In genomic region chr8:71516786-71517185, GRCm38 (mm10) we compare ENCODE assay signal across 18 mouse cellular contexts. TPM values are rescaled to one million over a fixed set of nuclear protein-coding genes. Genes with fewer than 3 reads are reported as not detected.
DNase-seq lines count a peak whose midpoint lies in the region; ATAC-seq lines count a peak whose summit lies in the region.
"Had no signal": no experiment of that assay in that cellular context is flagged by ENCODE, and none has a peak within 500 bp of the region (broad histone marks: within the 10 kb centered on the region; RNA-seq: fewer than 3 reads in every experiment).

No protein-coding gene starts in this region.

- no peak overlapping the region for H3K9ac ChIP-seq in hindbrain, embryonic 11.5 days (ENCODE audit: low read depth, low read length)
- no peak overlapping the region for H3K9ac ChIP-seq in hindbrain, embryonic 12.5 days
- H3K9ac ChIP-seq in embryonic facial prominence, embryonic 11.5 days (replicated peaks; ENCODE audit: low read length), result no peak overlapping the region
- no peak overlapping the region for H3K9ac ChIP-seq in lung, embryonic 16.5 days (ENCODE audit: low read length)
- H3K9ac ChIP-seq: forebrain, postnatal 0 days; hindbrain, embryonic 14.5 days; liver, embryonic 12.5 days had no signal

- H3K27me3 ChIP-seq in hindbrain, embryonic 11.5 days (ENCODE audit: control insufficient read depth, insufficient read depth, low read length), result no peaks in the 10 kb centered on the region
- peaks cover 2% of the 10 kb centered on the region; the same call in 1 of the 2 replicates for H3K27me3 ChIP-seq in hindbrain, embryonic 12.5 days
- H3K27me3 ChIP-seq in embryonic facial prominence, embryonic 11.5 days (ENCODE audit: control insufficient read depth, insufficient read depth, low read length), result no peaks in the 10 kb centered on the region
- no peaks in the 10 kb centered on the region for H3K27me3 ChIP-seq in lung, embryonic 16.5 days (ENCODE audit: control insufficient read depth, insufficient read depth, low read depth, low read length)

- ATAC-seq in hindbrain, embryonic 11.5 days (ENCODE audit: low FRiP score), result peak; percentile 25; the same call in 1 of the 2 replicates
- no peak for ATAC-seq in hindbrain, embryonic 12.5 days (ENCODE audit: low FRiP score)
- no peak for ATAC-seq in embryonic facial prominence, embryonic 11.5 days (replicated peaks; ENCODE audit: insufficient number of reproducible peaks, low FRiP score, low TSS enrichment, low read depth)
- peak; percentile 11; the same call in 1 of the 2 replicates for ATAC-seq in lung, embryonic 16.5 days (ENCODE audit: low read depth)
- ATAC-seq: forebrain, postnatal 0 days; liver, embryonic 12.5 days had no signal

- peak; percentile 51 for DNase-seq in hindbrain, embryonic 11.5 days (ENCODE audit: low spot score)
- peak; percentile 34 for DNase-seq in 3T3-L1 (ENCODE audit: low read depth, low spot score)
- peak; percentile 37 for DNase-seq in embryonic facial prominence, embryonic 11.5 days (ENCODE audit: low spot score)
- DNase-seq in layer of hippocampus, postnatal 10 days (ENCODE audit: low spot score in 2 of 2), result no peak
- DNase-seq in gastrocnemius, postnatal 4 days (ENCODE audit: low spot score in 2 of 2), result no peak
- no peak for DNase-seq in frontal cortex, adult 2 months (ENCODE audit: extremely low spot score in 1 of 2, low spot score in 1 of 2)
- DNase-seq: cerebellum, postnatal 36 days; forebrain, postnatal 0 days; gastrocnemius, postnatal 36 days had no signal

- no peaks in the 10 kb centered on the region for H3K9me3 ChIP-seq in hindbrain, embryonic 11.5 days (ENCODE audit: control insufficient read depth, low read length)
- H3K9me3 ChIP-seq in hindbrain, embryonic 12.5 days (replicated peaks), result no peaks in the 10 kb centered on the region
- no peaks in the 10 kb centered on the region for H3K9me3 ChIP-seq in embryonic facial prominence, embryonic 11.5 days (replicated peaks; ENCODE audit: control insufficient read depth, low read length)
- H3K9me3 ChIP-seq in lung, embryonic 16.5 days (ENCODE audit: control insufficient read depth, low read length), result no peaks in the 10 kb centered on the region
- H3K9me3 ChIP-seq: G1E; liver, embryonic 12.5 days had no signal

- no peak overlapping the region for H3K4me3 ChIP-seq in hindbrain, embryonic 11.5 days (ENCODE audit: low read depth, low read length)
- H3K4me3 ChIP-seq in hindbrain, embryonic 12.5 days, result no peak overlapping the region
- no peak overlapping the region for H3K4me3 ChIP-seq in embryonic facial prominence, embryonic 11.5 days (ENCODE audit: low read depth, low read length)
- H3K4me3 ChIP-seq in lung, embryonic 16.5 days (ENCODE audit: low read length), result no peak overlapping the region
- H3K4me3 ChIP-seq: liver, embryonic 12.5 days had no signal

- 10% methylated on average over 6 of the region's 6 CpGs for WGBS in hindbrain, embryonic 11.5 days
- WGBS in hindbrain, embryonic 12.5 days, result 9% methylated on average over 6 of the region's 6 CpGs
- 8% methylated on average over 6 of the region's 6 CpGs for WGBS in embryonic facial prominence, embryonic 11.5 days
- 10% methylated on average over 6 of the region's 6 CpGs for WGBS in lung, embryonic 16.5 days

- no peak overlapping the region for H3K4me2 ChIP-seq in hindbrain, embryonic 11.5 days (replicated peaks; ENCODE audit: low read depth, low read length)
- no peak overlapping the region for H3K4me2 ChIP-seq in hindbrain, embryonic 12.5 days (replicated peaks)
- no peak overlapping the region for H3K4me2 ChIP-seq in embryonic facial prominence, embryonic 11.5 days (ENCODE audit: low read depth, low read length)
- H3K4me2 ChIP-seq in lung, embryonic 16.5 days (ENCODE audit: low read depth, low read length), result no peak overlapping the region
- H3K4me2 ChIP-seq: hindbrain, embryonic 14.5 days; liver, embryonic 12.5 days had no signal

- peaks cover 5% of the 10 kb centered on the region; the same call in 1 of the 2 replicates for H3K4me1 ChIP-seq in hindbrain, embryonic 11.5 days (replicated peaks; ENCODE audit: control insufficient read depth, insufficient read depth, low read length)
- peaks cover 11% of the 10 kb centered on the region for H3K4me1 ChIP-seq in hindbrain, embryonic 12.5 days
- H3K4me1 ChIP-seq in embryonic facial prominence, embryonic 11.5 days (ENCODE audit: control insufficient read depth, insufficient read depth, low read length), result no peaks in the 10 kb centered on the region
- peaks cover 14% of the 10 kb centered on the region for H3K4me1 ChIP-seq in lung, embryonic 16.5 days (replicated peaks; ENCODE audit: control insufficient read depth, insufficient read depth, low read length)

- no peak overlapping the region for H3K27ac ChIP-seq in hindbrain, embryonic 11.5 days (ENCODE audit: low read depth, low read length)
- no peak overlapping the region for H3K27ac ChIP-seq in hindbrain, embryonic 12.5 days
- H3K27ac ChIP-seq in embryonic facial prominence, embryonic 11.5 days (replicated peaks; ENCODE audit: low read depth, low read length), result no peak overlapping the region
- peak overlapping the region; percentile 53; the same call in 1 of the 2 replicates for H3K27ac ChIP-seq in lung, embryonic 16.5 days (ENCODE audit: low read length)
- H3K27ac ChIP-seq: hindbrain, embryonic 14.5 days; liver, embryonic 12.5 days had no signal

- no peaks in the 10 kb centered on the region for H3K36me3 ChIP-seq in hindbrain, embryonic 11.5 days (ENCODE audit: control insufficient read depth, insufficient read depth, low read length)
- no peaks in the 10 kb centered on the region for H3K36me3 ChIP-seq in hindbrain, embryonic 12.5 days
- H3K36me3 ChIP-seq in embryonic facial prominence, embryonic 11.5 days (replicated peaks; ENCODE audit: control insufficient read depth, insufficient read depth, low read depth, low read length), result no peaks in the 10 kb centered on the region
- no peaks in the 10 kb centered on the region for H3K36me3 ChIP-seq in lung, embryonic 16.5 days (ENCODE audit: control insufficient read depth, insufficient read depth, low read length)
- H3K36me3 ChIP-seq: G1E; liver, embryonic 12.5 days had no signal

RNA-seq across cellular contexts. Expression of gene Plvap, which starts 5.2 kb away (rescaled TPM):
- 35.3 and 37.2 TPM in 2 replicates for polyA plus RNA-seq in hindbrain, embryonic 11.5 days (2014; fragmentation: Nextera tagmentation; extraction: Ambion mirVana)
- 39.7 and 42.4 TPM in 2 replicates for polyA plus RNA-seq in hindbrain, embryonic 12.5 days (2016; fragmentation: Nextera tagmentation; extraction: Ambion mirVana)
- polyA plus RNA-seq in embryonic facial prominence, embryonic 11.5 days (2014; fragmentation: Nextera tagmentation; extraction: Ambion mirVana), result 48.8 and 50.3 TPM in 2 replicates
- 130 and 145 TPM in 2 replicates for polyA plus RNA-seq in lung, embryonic 16.5 days (2015; fragmentation: Nextera tagmentation; extraction: Ambion mirVana)
- 1 to 10 TPM; 8.1 to 9.2 TPM for total RNA-seq in layer of hippocampus, postnatal 10 days (2021)
- total RNA-seq in gastrocnemius, postnatal 4 days (2021), result 10 to 100 TPM; 15.9 to 16.6 TPM
- 9.7 and 13.6 TPM in 2 replicates for polyA plus RNA-seq in frontal cortex, adult 2 months (2012; rRNA removed)
- total RNA-seq: neutrophil, adult 5-6 weeks had no signal

RNA-seq across cellular contexts. Expression of gene Ccdc194, which starts 8.7 kb away (rescaled TPM):
- 0.51 and 0.71 TPM in 2 replicates for polyA plus RNA-seq in hindbrain, embryonic 11.5 days (2014; fragmentation: Nextera tagmentation; extraction: Ambion mirVana)
- 0.67 and 0.70 TPM in 2 replicates for polyA plus RNA-seq in hindbrain, embryonic 12.5 days (2016; fragmentation: Nextera tagmentation; extraction: Ambion mirVana)
- polyA plus RNA-seq in embryonic facial prominence, embryonic 11.5 days (2014; fragmentation: Nextera tagmentation; extraction: Ambion mirVana), result 0.15 and 0.31 TPM in 2 replicates
- polyA plus RNA-seq in lung, embryonic 16.5 days (2015; fragmentation: Nextera tagmentation; extraction: Ambion mirVana), result 0.23 and 0.58 TPM in 2 replicates
- total RNA-seq in layer of hippocampus, postnatal 10 days (2021), result not detected
- under 1 TPM; 0.47 to 0.83 TPM for total RNA-seq in gastrocnemius, postnatal 4 days (2021)
- polyA plus RNA-seq in frontal cortex, adult 2 months (2012; rRNA removed), result not detected in 2 replicates
- total RNA-seq: adrenal gland, postnatal 36 days; gastrocnemius, postnatal 36 days; left cerebral cortex, postnatal 10 days; megakaryocyte, adult 5-6 weeks; neutrophil, adult 5-6 weeks had no signal
- polyA plus RNA-seq: G1E had no signal

RNA-seq across cellular contexts. Expression of gene Bst2, which starts 20.5 kb away (rescaled TPM):
- 2.2 and 5.7 TPM in 2 replicates for polyA plus RNA-seq in hindbrain, embryonic 11.5 days (2014; fragmentation: Nextera tagmentation; extraction: Ambion mirVana)
- 12.9 and 13.4 TPM in 2 replicates for polyA plus RNA-seq in hindbrain, embryonic 12.5 days (2016; fragmentation: Nextera tagmentation; extraction: Ambion mirVana)
- 3.5 and 4.3 TPM in 2 replicates for polyA plus RNA-seq in embryonic facial prominence, embryonic 11.5 days (2014; fragmentation: Nextera tagmentation; extraction: Ambion mirVana)
- 50.4 and 51.1 TPM in 2 replicates for polyA plus RNA-seq in lung, embryonic 16.5 days (2015; fragmentation: Nextera tagmentation; extraction: Ambion mirVana)
- total RNA-seq in layer of hippocampus, postnatal 10 days (2021), result 1 to 10 TPM; 4.1 to 4.8 TPM
- 10 to 100 TPM; 18.3 to 20.1 TPM for total RNA-seq in gastrocnemius, postnatal 4 days (2021)
- 20.9 and 22.9 TPM in 2 replicates for polyA plus RNA-seq in frontal cortex, adult 2 months (2012; rRNA removed)

RNA-seq across cellular contexts. Expression of gene Mvb12a, which starts 25.9 kb away (rescaled TPM):
- polyA plus RNA-seq in hindbrain, embryonic 11.5 days (2014; fragmentation: Nextera tagmentation; extraction: Ambion mirVana), result 54.3 and 61.1 TPM in 2 replicates
- polyA plus RNA-seq in hindbrain, embryonic 12.5 days (2016; fragmentation: Nextera tagmentation; extraction: Ambion mirVana), result 51.7 and 58.4 TPM in 2 replicates
- 53.4 and 62.2 TPM in 2 replicates for polyA plus RNA-seq in embryonic facial prominence, embryonic 11.5 days (2014; fragmentation: Nextera tagmentation; extraction: Ambion mirVana)
- polyA plus RNA-seq in lung, embryonic 16.5 days (2015; fragmentation: Nextera tagmentation; extraction: Ambion mirVana), result 96.3 and 99.5 TPM in 2 replicates
- total RNA-seq in layer of hippocampus, postnatal 10 days (2021), result 10 to 100 TPM; 36.9 to 40.7 TPM
- total RNA-seq in gastrocnemius, postnatal 4 days (2021), result 10 to 100 TPM; 30.3 to 33.1 TPM
- polyA plus RNA-seq in frontal cortex, adult 2 months (2012; rRNA removed), result 81.2 and 87.6 TPM in 2 replicates

RNA-seq across cellular contexts. Expression of gene Gtpbp3, which starts 28.9 kb away (rescaled TPM):
- 3.7 and 3.8 TPM in 2 replicates for polyA plus RNA-seq in hindbrain, embryonic 11.5 days (2014; fragmentation: Nextera tagmentation; extraction: Ambion mirVana)
- polyA plus RNA-seq in hindbrain, embryonic 12.5 days (2016; fragmentation: Nextera tagmentation; extraction: Ambion mirVana), result 15.3 and 16.5 TPM in 2 replicates
- 4.8 and 5.4 TPM in 2 replicates for polyA plus RNA-seq in embryonic facial prominence, embryonic 11.5 days (2014; fragmentation: Nextera tagmentation; extraction: Ambion mirVana)
- 16.1 and 17.4 TPM in 2 replicates for polyA plus RNA-seq in lung, embryonic 16.5 days (2015; fragmentation: Nextera tagmentation; extraction: Ambion mirVana)
- total RNA-seq in layer of hippocampus, postnatal 10 days (2021), result 10 to 100 TPM; 26.4 to 29.4 TPM
- total RNA-seq in gastrocnemius, postnatal 4 days (2021), result 10 to 100 TPM; 17.8 to 19.1 TPM
- polyA plus RNA-seq in frontal cortex, adult 2 months (2012; rRNA removed), result 32.4 and 34.4 TPM in 2 replicates

Comparison
In these comparisons a context has a peak if more than half of its experiments do, and no peak if none do; other contexts are left out.
1. ATAC-seq: peak in hindbrain, embryonic 11.5 days (single experiment) and lung, embryonic 16.5 days (single experiment); none in hindbrain, embryonic 12.5 days (single experiment) and embryonic facial prominence, embryonic 11.5 days (single experiment).
2. DNase-seq: peak in hindbrain, embryonic 11.5 days (single experiment), 3T3-L1 (single experiment) and embryonic facial prominence, embryonic 11.5 days (single experiment); none in layer of hippocampus, postnatal 10 days (0 of 2), gastrocnemius, postnatal 4 days (0 of 2) and frontal cortex, adult 2 months (0 of 2).